Mouse (Mus musculus): Measurements from ENCODE around the gene AC124108.1. TPM values are rescaled to one million over a fixed set of nuclear protein-coding genes. Genes with fewer than 3 reads are reported as not detected.

The AC124108.1 gene
- polyA plus RNA-seq, 1 experiment from 2014 or later = 0.45 TPM

DNA sequence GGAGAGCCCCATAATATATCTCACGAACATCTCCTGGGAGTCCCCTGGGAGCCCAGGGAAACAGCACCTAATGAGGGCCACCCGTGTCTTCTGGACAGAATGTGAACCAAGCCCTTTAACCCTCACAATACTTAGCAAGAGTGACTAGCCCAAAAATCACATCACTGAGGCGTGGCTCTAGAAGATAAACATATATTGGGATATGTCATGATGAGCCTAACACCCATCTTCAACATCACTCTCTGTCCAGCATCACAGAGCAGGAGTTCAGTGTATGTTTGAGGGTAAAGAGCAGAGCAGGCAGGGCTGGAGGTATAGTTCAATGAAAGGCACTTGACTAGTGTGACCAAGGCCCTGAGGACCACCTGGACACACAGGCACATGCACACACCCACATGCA, 38.4 kb downstream of the AC124108.1 start, which contains the start of gene Gm10188:
Gm10188 (minus strand) TSS at position 101 of the 400 bp plus-strand sequence.
- Histone ChIP-seq H3K27me3 (peaks cover 14% of the 10 kb centered on the region), H3K27ac (no peak within 1 kb of the TSS), H3K9ac (replicated peaks) (no peak within 1 kb of the TSS), H3K4me3 (replicated peaks) (no peak within 1 kb of the TSS), H3K4me2 (no peak within 1 kb of the TSS), H3K36me3 (no peaks in the 10 kb centered on the region), H3K4me1 (replicated peaks) (peaks cover under 1% of the 10 kb centered on the region; the same call in 1 of the 2 replicates), H3K9me3 (no peaks in the 10 kb centered on the region)
- WGBS = 91% methylated on average over 3 of the region's 3 CpGs
- no peak for ATAC-seq (ENCODE audit: insufficient number of reproducible peaks, insufficient read depth, low FRiP score, low TSS enrichment, low read depth)

DNA sequence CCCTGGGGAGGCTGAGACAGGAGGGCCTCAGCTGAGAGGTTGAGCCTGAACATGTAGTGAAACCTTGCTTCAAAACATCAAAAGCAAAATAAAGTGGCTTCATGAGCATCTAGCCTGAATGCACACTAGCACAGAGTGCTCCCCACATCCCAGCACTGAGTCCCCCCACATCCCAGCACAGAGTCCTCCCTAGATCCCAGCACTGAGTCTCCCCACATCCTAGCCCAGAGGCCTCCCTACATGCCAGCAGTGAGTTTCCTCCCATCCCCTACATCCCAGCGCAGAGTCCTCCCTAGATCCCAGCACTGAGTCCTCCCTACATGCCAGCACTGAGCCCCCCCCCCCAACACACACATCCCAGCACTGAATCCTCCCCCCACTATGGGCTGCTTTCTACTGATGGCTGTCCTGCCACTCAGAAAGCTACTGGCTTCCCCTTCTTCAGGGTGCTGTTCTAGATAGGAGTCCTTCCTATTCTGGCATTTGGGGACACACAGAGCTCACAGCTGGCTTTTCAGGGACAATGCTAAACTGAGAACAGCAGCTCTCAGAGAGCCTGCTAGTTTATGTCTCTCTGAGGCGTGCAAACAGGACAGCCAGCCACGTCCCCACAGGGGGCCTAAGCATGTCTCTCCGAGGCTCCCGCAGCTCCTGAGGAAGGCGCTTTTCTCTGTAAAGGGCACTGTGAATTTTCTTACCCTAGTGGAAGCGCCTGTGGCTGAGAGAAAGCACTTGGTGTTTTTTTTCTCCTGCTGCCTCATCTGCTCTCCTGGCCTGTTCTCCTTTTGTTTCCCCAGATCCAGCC, 40.4 kb downstream of the AC124108.1 start:
- Histone ChIP-seq H3K27ac (no peak overlapping the region), H3K9ac (replicated peaks) (no peak overlapping the region), H3K9me3 (no peaks in the 10 kb centered on the region), H3K36me3 (no peaks in the 10 kb centered on the region), H3K4me3 (replicated peaks) (no peak overlapping the region), H3K27me3 (peaks cover 26% of the 10 kb centered on the region), H3K4me2 (no peak overlapping the region), H3K4me1 (replicated peaks) (peaks cover 3% of the 10 kb centered on the region; the same call in 1 of the 2 replicates)
- ATAC-seq (ENCODE audit: insufficient number of reproducible peaks, insufficient read depth, low FRiP score, low TSS enrichment, low read depth) = no peak
- WGBS = 45% methylated on average over 7 of the region's 7 CpGs

DNA sequence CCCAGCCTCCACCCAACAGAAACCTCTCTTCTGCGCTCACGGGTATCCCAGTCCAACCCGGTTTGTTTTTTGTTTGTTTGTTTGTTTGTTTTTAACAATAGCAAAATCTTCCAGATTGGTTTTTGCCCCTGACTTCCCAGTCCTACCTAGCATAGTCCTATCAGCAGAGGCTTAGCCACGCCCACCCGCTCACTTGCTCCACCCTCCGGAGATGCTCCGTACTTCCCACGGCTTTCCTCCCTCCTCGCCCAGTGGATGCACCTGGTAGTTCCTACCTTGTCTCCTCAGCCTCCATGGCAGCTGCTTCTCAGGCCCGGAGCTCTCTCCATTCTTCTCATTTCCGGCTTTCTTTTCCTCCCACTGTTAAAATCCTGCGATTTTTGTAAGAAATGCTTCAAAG, 42.3 kb downstream of the AC124108.1 start:
- no peak for ATAC-seq (ENCODE audit: insufficient number of reproducible peaks, insufficient read depth, low FRiP score, low TSS enrichment, low read depth)
- Histone ChIP-seq H3K4me2 (no peak overlapping the region), H3K9me3 (no peaks in the 10 kb centered on the region), H3K27me3 (peaks cover 27% of the 10 kb centered on the region), H3K4me1 (replicated peaks) (peaks cover 3% of the 10 kb centered on the region; the same call in 1 of the 2 replicates), H3K4me3 (replicated peaks) (no peak overlapping the region), H3K9ac (replicated peaks) (no peak overlapping the region), H3K36me3 (no peaks in the 10 kb centered on the region), H3K27ac (no peak overlapping the region)
- WGBS = 25% methylated on average over 12 of the region's 12 CpGs

DNA sequence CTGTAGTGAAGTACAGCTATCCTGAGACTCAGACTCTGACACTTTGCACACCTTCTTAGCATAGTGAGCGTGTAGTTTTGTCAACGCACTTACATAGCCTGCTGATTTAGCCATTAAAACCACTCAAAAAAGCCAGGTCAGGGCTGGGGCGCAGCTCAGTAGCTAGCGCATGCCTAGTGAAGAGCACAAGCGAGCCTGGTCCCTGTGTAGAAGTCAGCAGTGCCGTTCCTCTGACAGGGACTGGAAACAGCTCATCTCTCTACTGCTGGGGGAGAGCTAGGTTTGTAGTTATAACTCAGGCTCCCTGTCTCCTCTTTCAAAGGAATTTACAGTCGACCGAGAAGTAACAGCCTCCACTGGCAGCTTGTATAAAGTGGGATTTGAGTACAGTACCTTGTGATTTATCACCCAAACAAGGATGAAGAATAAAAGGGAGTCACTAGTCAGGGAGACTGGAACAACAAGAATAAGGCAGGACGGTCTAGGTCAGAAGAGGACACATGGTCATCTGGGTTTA, 43.6 kb downstream of the AC124108.1 start:
- no peak overlapping the region for H3K9ac ChIP-seq (replicated peaks)
- H3K27me3 ChIP-seq = peaks cover 33% of the 10 kb centered on the region
- H3K36me3 ChIP-seq = no peaks in the 10 kb centered on the region
- H3K4me2 ChIP-seq = no peak overlapping the region
- H3K27ac ChIP-seq = no peak overlapping the region
- no peak overlapping the region for H3K4me3 ChIP-seq (replicated peaks)
- H3K4me1 ChIP-seq (replicated peaks) = peaks cover 3% of the 10 kb centered on the region; the same call in 1 of the 2 replicates
- ATAC-seq (ENCODE audit: insufficient number of reproducible peaks, insufficient read depth, low FRiP score, low TSS enrichment, low read depth) = no peak
- H3K9me3 ChIP-seq = no peaks in the 10 kb centered on the region
- 42% methylated on average over 9 of the region's 9 CpGs for WGBS

DNA sequence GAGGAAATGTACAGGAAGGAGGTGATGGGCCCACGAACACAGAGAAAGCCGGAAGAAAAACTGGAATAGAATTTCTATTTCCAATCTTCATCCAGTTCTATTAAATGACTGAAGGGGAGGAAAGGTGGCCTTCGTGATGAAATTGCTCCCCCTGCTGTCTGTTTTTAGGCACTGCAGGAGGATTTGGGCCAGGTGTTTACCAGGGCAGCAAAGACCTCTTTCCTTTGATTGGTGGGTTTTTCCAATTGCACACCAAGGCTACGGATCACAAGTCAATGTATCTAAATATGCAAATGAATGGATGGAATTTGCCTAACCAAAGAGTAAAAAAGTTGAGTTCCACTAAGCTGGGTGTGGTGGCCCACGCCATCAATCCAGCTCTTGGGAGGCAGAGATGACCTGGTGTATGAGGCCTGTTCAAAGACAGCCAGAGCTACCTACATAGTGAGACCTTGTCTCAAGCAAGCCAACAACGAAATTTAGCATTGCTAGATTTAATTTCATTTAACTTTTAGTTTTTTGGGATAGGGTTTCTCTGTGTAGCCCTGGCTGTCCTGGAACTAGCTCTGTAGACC, 46.4 kb downstream of the AC124108.1 start:
- Histone ChIP-seq H3K36me3 (no peaks in the 10 kb centered on the region), H3K4me3 (replicated peaks) (no peak overlapping the region), H3K4me2 (no peak overlapping the region), H3K27me3 (peaks cover 34% of the 10 kb centered on the region), H3K9ac (replicated peaks) (no peak overlapping the region), H3K27ac (no peak overlapping the region), H3K9me3 (no peaks in the 10 kb centered on the region), H3K4me1 (replicated peaks) (peaks cover 3% of the 10 kb centered on the region; the same call in 1 of the 2 replicates)
- ATAC-seq (ENCODE audit: insufficient number of reproducible peaks, insufficient read depth, low FRiP score, low TSS enrichment, low read depth) = no peak
- 23% methylated on average over 6 of the region's 6 CpGs for WGBS

DNA sequence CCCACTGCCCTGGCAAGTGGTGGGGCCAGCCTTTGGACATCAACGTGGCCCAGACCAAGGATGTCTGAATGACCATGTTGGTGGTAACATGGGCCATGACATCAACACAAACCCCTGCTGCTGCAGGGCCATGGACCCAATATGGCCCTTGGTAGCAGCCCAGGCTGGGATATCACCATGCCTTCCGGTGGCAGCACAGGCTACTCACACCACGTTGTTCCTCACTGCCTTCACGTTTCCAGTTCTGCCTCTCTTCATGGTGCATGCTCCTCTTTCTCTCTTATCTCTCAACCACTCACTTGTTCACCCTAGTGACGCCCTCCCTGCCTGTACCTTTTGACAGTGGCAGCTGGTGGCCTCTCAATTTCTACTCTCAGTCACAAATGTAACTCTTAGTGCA, 53.8 kb downstream of the AC124108.1 start:
- no peak overlapping the region for H3K9ac ChIP-seq (replicated peaks)
- no peak overlapping the region for H3K4me2 ChIP-seq
- H3K9me3 ChIP-seq = no peaks in the 10 kb centered on the region
- ATAC-seq (ENCODE audit: insufficient number of reproducible peaks, insufficient read depth, low FRiP score, low TSS enrichment, low read depth) = no peak
- WGBS = 83% methylated on average over 5 of the region's 5 CpGs
- no peak overlapping the region for H3K4me3 ChIP-seq (replicated peaks)
- H3K27me3 ChIP-seq = no peaks in the 10 kb centered on the region
- no peak overlapping the region for H3K27ac ChIP-seq
- H3K4me1 ChIP-seq (replicated peaks) = no peaks in the 10 kb centered on the region
- H3K36me3 ChIP-seq = no peaks in the 10 kb centered on the region

DNA sequence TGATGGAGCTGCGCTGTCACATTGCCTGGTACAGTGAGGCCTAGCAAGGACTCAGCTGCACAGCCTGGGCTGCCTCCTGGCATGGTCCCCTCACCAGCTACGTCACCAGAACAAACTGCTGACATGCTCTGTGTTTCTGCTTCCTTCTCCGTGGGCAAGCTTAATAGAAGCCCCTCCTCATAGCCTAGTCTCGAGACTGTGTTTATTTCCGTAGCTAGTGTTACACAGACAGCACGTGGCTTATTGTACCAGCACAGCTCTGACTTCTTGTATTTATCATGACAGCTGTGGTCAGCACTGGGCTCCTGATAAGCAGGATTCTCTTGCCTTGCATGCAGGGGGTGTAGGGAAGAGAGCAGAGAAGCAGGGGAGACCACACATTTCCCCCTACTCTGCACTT, 54.9 kb downstream of the AC124108.1 start:
- 57% methylated on average over 6 of the region's 6 CpGs for WGBS
- Histone ChIP-seq H3K9ac (replicated peaks) (no peak overlapping the region), H3K4me2 (no peak overlapping the region), H3K27me3 (no peaks in the 10 kb centered on the region), H3K27ac (no peak overlapping the region), H3K4me1 (replicated peaks) (no peaks in the 10 kb centered on the region), H3K9me3 (no peaks in the 10 kb centered on the region), H3K36me3 (no peaks in the 10 kb centered on the region), H3K4me3 (replicated peaks) (no peak overlapping the region)
- ATAC-seq (ENCODE audit: insufficient number of reproducible peaks, insufficient read depth, low FRiP score, low TSS enrichment, low read depth) = no peak

DNA sequence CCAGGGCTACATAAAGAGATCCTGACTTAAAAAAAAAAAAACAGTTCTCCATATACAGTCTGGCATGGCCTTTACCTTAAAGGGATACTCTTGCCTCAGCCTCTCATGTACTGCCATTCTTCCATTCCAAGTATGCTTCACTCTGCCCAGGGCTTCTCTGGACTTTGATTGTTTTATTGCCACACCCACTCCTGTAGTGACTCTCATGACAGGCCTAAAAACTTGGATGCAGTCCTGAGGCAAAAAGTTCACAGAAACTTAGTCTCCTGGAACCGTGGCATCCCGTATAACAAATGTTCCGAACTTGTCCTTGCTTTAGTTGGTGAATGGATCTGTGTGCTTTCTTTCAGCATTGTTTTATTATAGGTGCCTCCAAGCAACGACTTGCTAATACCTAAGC, 55.4 kb downstream of the AC124108.1 start:
- ATAC-seq (ENCODE audit: insufficient number of reproducible peaks, insufficient read depth, low FRiP score, low TSS enrichment, low read depth) = no peak
- Histone ChIP-seq H3K27ac (no peak overlapping the region), H3K4me3 (replicated peaks) (no peak overlapping the region), H3K9ac (replicated peaks) (no peak overlapping the region), H3K4me2 (no peak overlapping the region), H3K36me3 (no peaks in the 10 kb centered on the region), H3K9me3 (no peaks in the 10 kb centered on the region), H3K27me3 (no peaks in the 10 kb centered on the region), H3K4me1 (replicated peaks) (no peaks in the 10 kb centered on the region)
- WGBS = 88% methylated on average over 4 of the region's 4 CpGs

DNA sequence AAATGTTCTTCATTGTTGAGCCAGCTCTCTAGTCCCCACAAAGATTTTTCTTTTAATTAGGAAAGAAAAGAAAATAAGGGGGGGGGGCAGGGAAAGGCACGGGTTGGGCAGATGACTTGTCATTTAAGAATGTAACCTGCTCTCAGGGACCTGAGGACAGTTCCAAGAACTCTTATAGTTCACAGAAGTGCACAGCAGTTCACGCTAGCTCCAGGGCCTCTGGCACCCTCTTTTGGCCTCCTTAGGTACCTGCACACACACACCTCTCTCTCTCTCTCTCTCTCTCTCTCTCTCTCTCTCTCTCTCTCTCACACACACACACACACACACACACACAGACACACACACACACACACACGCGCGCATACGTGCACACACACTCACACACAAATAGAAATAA, 63.2 kb downstream of the AC124108.1 start:
- Histone ChIP-seq H3K4me2 (no peak overlapping the region), H3K27ac (no peak overlapping the region), H3K4me1 (replicated peaks) (no peaks in the 10 kb centered on the region), H3K4me3 (replicated peaks) (no peak overlapping the region), H3K36me3 (no peaks in the 10 kb centered on the region), H3K9me3 (no peaks in the 10 kb centered on the region), H3K9ac (replicated peaks) (no peak overlapping the region), H3K27me3 (no peaks in the 10 kb centered on the region)
- WGBS = 83% methylated on average over 6 of the region's 6 CpGs
- no peak for ATAC-seq (ENCODE audit: insufficient number of reproducible peaks, insufficient read depth, low FRiP score, low TSS enrichment, low read depth)

Measured in limb, embryonic 12.5 days (tissue).